Mouse (Mus musculus): ENCODE measurements around the gene Scamp3.

GRCm38 (mm10) chr3:89208075-89208657, 30.9 kb downstream of the Scamp3 start:
- TF ChIP-seq GATA1 (IDR thresholded peaks at IDR 0.05; ENCODE audit: borderline replicate concordance, low read length) (no peak), FLI1 (IDR thresholded peaks at IDR 0.05; ENCODE audit: low read length) (no peak)
